Mouse (Mus musculus) G1E (cell line): ENCODE data around the gene Dmrt3. TPM values are rescaled to one million over a fixed set of nuclear protein-coding genes. Genes with fewer than 3 reads are reported as not detected.

Source experiments
- ATAC-seq: 2 replicates; pipeline ENCODE4 v1.8.0; 2016; ENCODE audit warnings: mild to moderate bottlenecking; ENCODE audit not compliant: insufficient number of reproducible peaks, poor library complexity, low FRiP score, severe bottlenecking; ENCODE audit errors: extremely low read depth
- DNase-seq: peaks from one replicate; pipeline ENCODE4 v3.0.0; 2012; ENCODE audit warnings: low spot score
- H3K27me3 ChIP-seq: 2 replicates; pipeline ENCODE4 v1.6.1; 2012; ENCODE audit warnings: mild to moderate bottlenecking, low read length, inconsistent platforms; ENCODE audit not compliant: insufficient read depth
- H3K36me3 ChIP-seq: replicated peaks from 2 replicates; pipeline ENCODE3; 2012; ENCODE audit warnings: mild to moderate bottlenecking, inconsistent platforms
- H3K4me1 ChIP-seq: 2 replicates; pipeline ENCODE4 v1.6.1; 2012; ENCODE audit warnings: low read depth, low read length, inconsistent platforms, mixed read lengths; ENCODE audit not compliant: insufficient read depth
- H3K4me3 ChIP-seq: 2 replicates; pipeline ENCODE4 v1.5.1; 2012; ENCODE audit warnings: low read depth, mild to moderate bottlenecking, inconsistent platforms, low read length, moderate library complexity, mixed read lengths
- H3K9me3 ChIP-seq: replicated peaks from 2 replicates; pipeline ENCODE4 v1.6.1; 2012; ENCODE audit warnings: inconsistent platforms
- CTCF ChIP-seq: IDR thresholded peaks from 2 replicates; pipeline ENCODE4 v1.5.1; 2012; ENCODE audit warnings: low read depth, low read length, inconsistent platforms, mixed read lengths
- GATA1 ChIP-seq: IDR thresholded peaks from 2 replicates; pipeline ENCODE4 v1.6.1; 2012; ENCODE audit warnings: borderline replicate concordance, low read length, inconsistent platforms, mixed read lengths
- GATA2 ChIP-seq: IDR thresholded peaks from 2 replicates; pipeline ENCODE4 v1.6.1; 2012; ENCODE audit warnings: low read depth, low read length, inconsistent platforms, borderline replicate concordance
- POLR2AphosphoS5 ChIP-seq: IDR thresholded peaks from 2 replicates; pipeline ENCODE4 v1.6.1; 2012; ENCODE audit warnings: low read depth, low read length, inconsistent platforms; ENCODE audit not compliant: insufficient replicate concordance
- TAL1 ChIP-seq: conservative IDR thresholded peaks from 2 replicates; pipeline ENCODE4 v1.6.1; 2012; ENCODE audit warnings: low read depth, low read length, inconsistent platforms, mixed read lengths
- polyA plus RNA-seq: library from polyadenylated mRNA; stranded (reverse); fragments of >175 nt; gene quantifications from 2 replicates; pipeline ENCODE4 v1.2.3, GENCODE M21; 2012
- total RNA-seq, 2 experiments: library from RNA; stranded (forward) in 1 of 2; stranded (reverse) in 1 of 2; fragments of 200-1000 nt in 1 of 2; fragments of >200 nt in 1 of 2; fragmentation: Nextera tagmentation in 1 of 2; gene quantifications; 2 replicates each; pipeline ENCODE4 v1.2.3; 2014 to 2017

Gene Dmrt3
- total and polyA plus RNA-seq, 3 experiments, result 0.05 TPM; not detected in 2

DNA sequence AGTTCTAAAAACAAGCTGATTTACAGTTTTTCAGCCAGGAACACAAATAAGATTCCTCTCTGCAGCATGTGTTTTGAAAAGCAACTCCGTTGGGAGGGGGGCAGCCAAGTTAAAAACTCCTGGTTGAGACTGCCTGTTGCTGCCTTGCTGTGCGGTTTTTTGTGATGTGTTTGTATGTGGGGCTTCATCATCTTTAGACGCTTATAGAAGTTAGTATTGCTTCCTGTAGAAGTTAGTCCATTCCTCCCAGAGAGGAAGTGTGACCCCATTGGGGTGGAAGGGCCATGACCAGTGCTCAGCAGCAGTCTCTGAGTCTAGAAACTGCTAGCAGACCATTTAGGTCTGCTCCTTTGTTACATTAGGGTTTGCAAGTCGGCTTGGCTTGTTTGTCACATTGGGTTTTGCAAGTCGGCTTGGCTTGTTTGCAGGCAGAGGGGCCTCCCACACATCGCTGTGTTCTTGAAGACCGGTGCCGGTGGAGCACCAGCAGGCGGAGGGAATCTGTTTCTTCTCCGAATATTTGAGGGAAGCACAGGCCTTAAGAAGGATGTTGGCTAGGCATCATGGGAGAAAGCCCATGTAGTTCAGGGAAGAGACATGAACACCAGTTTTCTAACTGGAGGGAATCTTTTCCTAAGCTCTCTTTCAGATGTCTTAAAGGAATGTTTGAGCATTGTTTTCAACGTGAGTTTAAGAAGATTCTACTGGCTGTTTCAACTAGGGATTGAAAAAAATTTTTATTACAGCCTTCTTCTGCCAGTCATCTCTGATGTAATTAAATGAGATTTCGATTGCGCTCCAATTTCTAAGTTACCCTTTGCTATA, 3.6 kb downstream of the Dmrt3 start:
- Histone ChIP-seq H3K4me3 (no peak overlapping the region), H3K36me3 (no peaks in the 10 kb centered on the region), H3K27me3 (no peaks in the 10 kb centered on the region), H3K4me1 (no peaks in the 10 kb centered on the region), H3K9me3 (peaks cover 52% of the 10 kb centered on the region)
- ATAC-seq (no peak), DNase-seq (no peak)
- no peak for TF ChIP-seq GATA1
- no peak for TF ChIP-seq GATA2
- no peak for TF ChIP-seq TAL1
- TF ChIP-seq CTCF, result no peak
- TF ChIP-seq POLR2AphosphoS5, result no peak

DNA sequence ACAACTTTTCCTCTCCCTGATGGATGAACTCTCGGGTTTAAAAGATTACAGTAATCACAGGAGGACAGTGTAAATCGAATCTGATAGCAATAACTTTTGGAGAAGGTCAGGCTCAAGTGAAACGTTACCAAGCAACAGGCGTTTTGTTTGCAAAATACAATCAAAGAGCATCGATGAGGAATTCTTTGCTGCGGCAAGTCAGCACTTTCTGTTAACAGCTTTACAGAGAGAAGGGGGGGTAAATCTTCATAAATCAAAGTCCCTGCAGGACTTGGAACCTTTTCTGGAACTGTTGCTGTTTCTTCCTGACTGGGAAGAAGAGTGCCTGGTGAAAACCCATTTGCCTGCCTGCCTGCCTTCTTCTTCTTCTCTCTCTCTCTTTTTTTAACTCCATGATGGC, 5.8 kb downstream of the Dmrt3 start:
- DNase-seq, result no peak
- ATAC-seq, result no peak
- Histone ChIP-seq H3K4me3 (no peak overlapping the region), H3K9me3 (peaks cover 41% of the 10 kb centered on the region), H3K4me1 (no peaks in the 10 kb centered on the region), H3K27me3 (no peaks in the 10 kb centered on the region), H3K36me3 (no peaks in the 10 kb centered on the region)
- TF ChIP-seq GATA2, result no peak
- no peak for TF ChIP-seq CTCF
- no peak for TF ChIP-seq POLR2AphosphoS5
- TF ChIP-seq TAL1, result no peak
- TF ChIP-seq GATA1, result no peak

DNA sequence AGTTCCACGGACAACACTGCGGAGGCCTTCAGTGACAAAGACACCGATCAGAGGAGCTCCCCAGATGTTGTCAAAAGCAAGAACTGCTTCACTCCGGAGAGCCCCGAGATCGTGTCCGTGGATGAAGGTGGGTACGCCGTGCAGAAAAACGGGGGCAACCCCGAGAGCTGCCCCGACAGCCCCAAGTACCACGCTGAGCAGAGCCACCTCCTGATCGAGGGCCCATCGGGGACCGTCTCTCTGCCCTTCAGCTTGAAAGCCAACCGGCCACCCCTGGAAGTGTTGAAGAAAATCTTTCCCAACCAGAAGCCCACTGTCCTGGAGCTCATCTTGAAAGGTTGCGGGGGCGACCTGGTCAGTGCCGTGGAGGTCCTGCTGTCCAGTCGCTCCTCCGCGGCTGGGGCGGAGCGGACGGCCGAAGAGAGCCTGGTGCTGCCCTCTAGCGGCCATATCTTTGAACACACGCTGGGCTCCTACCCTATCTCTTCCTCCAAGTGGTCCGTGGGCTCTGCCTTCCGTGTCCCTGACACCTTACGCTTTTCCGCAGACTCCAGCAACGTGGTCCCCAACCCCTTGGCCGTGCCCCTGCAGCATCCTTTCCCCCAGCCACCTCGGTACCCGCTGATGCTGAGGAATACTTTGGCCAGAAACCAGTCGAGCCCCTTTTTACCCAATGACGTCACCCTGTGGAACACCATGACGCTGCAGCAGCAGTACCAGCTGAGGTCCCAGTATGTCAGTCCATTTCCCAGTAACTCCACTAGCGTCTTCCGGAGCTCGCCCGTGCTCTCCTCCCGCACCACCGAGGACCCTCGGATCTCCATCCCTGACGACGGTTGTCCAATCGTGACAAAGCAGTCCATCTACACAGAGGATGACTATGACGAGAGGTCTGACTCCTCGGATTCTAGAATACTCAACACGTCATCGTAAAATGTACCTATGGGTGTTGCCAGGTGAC, 12.5 kb downstream of the Dmrt3 start:
- no peaks in the 10 kb centered on the region for H3K27me3 ChIP-seq
- TF ChIP-seq POLR2AphosphoS5, result no peak
- TF ChIP-seq CTCF, result no peak
- no peak for TF ChIP-seq GATA2
- TF ChIP-seq TAL1, result no peak
- no peak for TF ChIP-seq GATA1
- DNase-seq (no peak), ATAC-seq (no peak)
- H3K4me1 ChIP-seq, result no peaks in the 10 kb centered on the region
- no peak overlapping the region; the same call in 1 of the 2 replicates for H3K4me3 ChIP-seq
- peaks cover 56% of the 10 kb centered on the region for H3K9me3 ChIP-seq
- no peaks in the 10 kb centered on the region for H3K36me3 ChIP-seq

DNA sequence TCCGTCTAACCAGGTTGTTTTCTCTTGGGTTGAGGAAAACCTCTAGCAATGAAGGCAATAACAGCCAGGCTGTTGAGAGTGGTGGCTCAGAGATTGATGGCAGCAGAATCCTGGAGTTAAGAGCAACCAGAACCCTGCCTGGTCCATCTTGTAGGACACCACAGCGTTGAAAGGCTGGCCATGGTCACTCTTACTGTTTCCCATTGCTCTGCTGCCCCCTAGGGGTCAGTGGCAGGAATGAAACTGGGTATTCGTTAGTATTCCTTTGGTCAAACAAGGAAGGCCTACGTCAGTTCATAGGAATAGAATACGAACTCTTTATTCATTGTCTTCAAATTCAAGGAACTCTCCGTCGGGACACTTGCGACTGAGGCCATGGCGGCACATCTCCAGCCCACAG, 18.4 kb downstream of the Dmrt3 start:
- DNase-seq (no peak), ATAC-seq (no peak)
- Histone ChIP-seq H3K36me3 (no peaks in the 10 kb centered on the region), H3K4me1 (no peaks in the 10 kb centered on the region), H3K9me3 (peaks cover 58% of the 10 kb centered on the region), H3K27me3 (no peaks in the 10 kb centered on the region), H3K4me3 (no peak overlapping the region)
- TF ChIP-seq CTCF (no peak), POLR2AphosphoS5 (no peak), TAL1 (no peak), GATA1 (no peak), GATA2 (no peak)

DNA sequence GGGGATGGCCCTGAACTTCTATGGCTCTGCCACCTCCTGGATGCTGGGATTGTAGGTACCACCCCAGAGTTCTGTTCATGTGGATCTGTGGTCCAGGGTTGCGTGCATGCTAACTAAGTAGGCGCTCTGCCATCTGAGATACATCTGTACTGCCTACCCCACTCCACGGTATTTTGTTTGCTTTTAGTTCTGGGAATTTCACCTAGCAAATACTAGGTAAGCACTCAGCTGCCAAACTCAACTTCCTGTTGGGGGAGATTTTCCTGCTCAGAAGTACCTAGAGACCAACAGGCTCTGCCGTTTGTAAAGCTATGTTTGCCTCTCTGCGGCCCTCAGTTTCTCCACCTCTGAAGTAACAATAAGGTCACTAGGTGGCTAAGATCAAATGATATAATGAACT, 25.0 kb downstream of the Dmrt3 start:
- H3K4me1 ChIP-seq, result no peaks in the 10 kb centered on the region
- peaks cover 59% of the 10 kb centered on the region for H3K9me3 ChIP-seq
- DNase-seq, result no peak
- no peaks in the 10 kb centered on the region for H3K36me3 ChIP-seq
- TF ChIP-seq GATA1 (no peak), CTCF (no peak), POLR2AphosphoS5 (no peak)
- H3K27me3 ChIP-seq, result no peaks in the 10 kb centered on the region
- no peak overlapping the region for H3K4me3 ChIP-seq
- no peak for ATAC-seq

DNA sequence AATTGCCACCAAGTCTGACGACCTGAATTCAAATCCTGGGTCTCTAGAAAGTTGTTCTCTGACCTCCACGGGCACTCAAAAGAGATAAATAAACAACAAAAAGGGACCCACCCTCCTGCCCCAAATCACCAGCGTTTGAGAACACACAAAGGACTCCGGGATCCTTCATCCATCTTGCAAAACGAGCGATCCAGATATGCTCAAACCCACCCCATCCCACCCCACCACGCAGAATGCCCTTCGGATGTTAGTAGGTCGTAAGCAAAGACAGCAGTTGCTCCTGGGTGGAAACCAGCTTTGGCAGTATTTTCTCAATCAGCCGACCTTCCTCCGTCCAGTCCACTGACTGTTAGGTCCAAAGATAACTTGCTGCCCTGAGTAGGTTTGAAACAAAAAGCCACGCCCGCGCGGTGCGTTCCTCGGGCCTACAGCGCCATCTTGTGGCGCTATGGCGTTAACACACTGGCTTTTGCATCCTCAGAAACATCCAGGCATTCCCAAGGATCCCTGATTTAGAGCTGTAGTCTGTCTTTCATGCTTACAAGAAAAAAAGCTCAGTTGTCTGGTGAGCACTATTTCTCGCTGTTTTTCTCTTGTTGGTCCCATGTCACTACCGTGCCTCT, 25.6 kb downstream of the Dmrt3 start:
- Histone ChIP-seq H3K9me3 (peaks cover 56% of the 10 kb centered on the region), H3K4me1 (no peaks in the 10 kb centered on the region), H3K36me3 (no peaks in the 10 kb centered on the region), H3K27me3 (no peaks in the 10 kb centered on the region), H3K4me3 (no peak overlapping the region)
- TF ChIP-seq POLR2AphosphoS5, result no peak
- TF ChIP-seq GATA2, result no peak
- no peak for TF ChIP-seq TAL1
- TF ChIP-seq CTCF, result no peak
- no peak for TF ChIP-seq GATA1
- DNase-seq (no peak), ATAC-seq (no peak)
